Mouse (Mus musculus): ENCODE data around the gene D16Ertd472e. TPM values are rescaled to one million over a fixed set of nuclear protein-coding genes. Genes with fewer than 3 reads are reported as not detected.
A peak's percentile ranks its signal among the peaks of the same experiment; 100 is the strongest.

Gene D16Ertd472e
- 1 to 10 TPM; 5.7 to 7.3 TPM for total RNA-seq (2021)
- long read RNA-seq, experiment 1, full-length matches to known transcripts, result 4 of 4 reads
- long read RNA-seq, experiment 1, partial matches to known transcripts, result 0 of 4 reads
- long read RNA-seq, experiment 1, other reads (novel, unspliced or antisense), result 0 of 4 reads
- long read RNA-seq, experiment 2, full-length matches to known transcripts, result 1 of 1 reads
- long read RNA-seq, experiment 2, partial matches to known transcripts, result 0 of 1 reads
- long read RNA-seq, experiment 2, other reads (novel, unspliced or antisense), result 0 of 1 reads

DNA sequence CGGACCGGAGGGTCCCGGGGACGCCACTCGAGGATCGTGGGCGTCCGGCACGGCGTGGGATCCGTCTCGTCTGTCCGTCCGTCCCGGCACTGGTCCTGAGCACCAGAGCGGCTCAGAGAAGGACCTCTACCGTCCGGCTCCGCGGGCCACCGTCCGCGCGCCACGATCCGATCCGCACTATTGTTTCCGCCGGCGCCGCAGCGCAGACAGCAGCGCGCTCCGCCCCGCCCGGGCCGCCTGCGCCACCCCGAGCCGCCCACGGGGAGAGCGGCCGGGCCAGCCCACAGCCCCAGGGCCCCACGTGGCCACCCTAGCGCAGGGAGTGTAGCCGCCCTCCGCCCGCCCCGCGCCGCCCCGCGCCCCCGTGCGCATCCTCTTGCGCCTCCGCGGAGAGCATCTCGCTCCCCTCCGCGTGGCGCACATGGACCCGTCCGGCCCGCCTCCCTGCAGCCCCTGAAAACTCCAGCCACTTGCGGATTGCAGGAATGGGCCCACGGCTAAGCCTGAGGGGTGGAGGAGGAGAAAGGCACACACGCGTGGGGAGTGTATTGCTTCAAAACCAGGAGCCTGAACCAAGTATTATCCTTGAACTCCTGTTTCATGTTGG, at the start of gene D16Ertd472e:
Gene D16Ertd472e (minus strand): TSS at position 231 of the 607 bp plus-strand sequence.
- peak; percentile 85 for DNase-seq

DNA sequence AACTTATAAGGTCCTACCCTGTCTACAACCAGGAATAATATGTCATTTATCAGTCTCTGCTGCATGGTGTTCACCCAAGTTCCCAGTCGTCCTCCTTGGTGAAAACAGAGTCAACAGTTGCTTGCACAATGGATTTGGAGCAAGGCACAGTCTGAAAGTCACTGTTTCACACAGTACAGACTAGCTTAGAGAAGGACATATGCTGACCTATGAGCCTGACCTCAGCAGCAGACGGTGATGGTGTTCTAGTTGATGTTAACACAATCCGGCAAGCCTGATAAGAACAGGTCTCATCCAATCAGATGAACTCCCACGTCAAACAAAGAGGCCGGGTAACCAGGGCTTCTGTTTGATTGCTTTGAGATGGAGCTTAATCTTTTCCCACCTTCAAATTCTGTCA, 46.2 kb upstream of the D16Ertd472e start:
- DNase-seq, result no peak

DNA sequence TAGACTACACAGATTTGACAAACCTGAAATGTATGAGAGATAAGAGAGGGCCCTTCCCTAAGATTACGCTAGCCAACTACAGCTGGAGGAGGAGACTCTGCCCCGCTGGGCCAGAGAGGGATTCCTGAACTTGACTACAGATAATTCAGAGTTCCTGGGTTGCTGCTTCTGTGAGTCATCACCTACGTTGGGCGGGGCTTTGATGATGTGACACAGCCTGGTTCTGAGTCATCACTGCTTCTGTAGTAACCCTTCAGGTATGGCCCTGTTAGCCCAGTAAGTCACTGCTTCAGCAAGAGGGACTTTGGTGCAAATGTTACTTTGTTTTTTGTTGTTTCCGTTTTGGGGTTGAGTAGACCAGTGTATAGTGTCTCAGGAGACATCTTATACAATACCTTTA, 42.9 kb upstream of the D16Ertd472e start:
- DNase-seq, result no peak

DNA sequence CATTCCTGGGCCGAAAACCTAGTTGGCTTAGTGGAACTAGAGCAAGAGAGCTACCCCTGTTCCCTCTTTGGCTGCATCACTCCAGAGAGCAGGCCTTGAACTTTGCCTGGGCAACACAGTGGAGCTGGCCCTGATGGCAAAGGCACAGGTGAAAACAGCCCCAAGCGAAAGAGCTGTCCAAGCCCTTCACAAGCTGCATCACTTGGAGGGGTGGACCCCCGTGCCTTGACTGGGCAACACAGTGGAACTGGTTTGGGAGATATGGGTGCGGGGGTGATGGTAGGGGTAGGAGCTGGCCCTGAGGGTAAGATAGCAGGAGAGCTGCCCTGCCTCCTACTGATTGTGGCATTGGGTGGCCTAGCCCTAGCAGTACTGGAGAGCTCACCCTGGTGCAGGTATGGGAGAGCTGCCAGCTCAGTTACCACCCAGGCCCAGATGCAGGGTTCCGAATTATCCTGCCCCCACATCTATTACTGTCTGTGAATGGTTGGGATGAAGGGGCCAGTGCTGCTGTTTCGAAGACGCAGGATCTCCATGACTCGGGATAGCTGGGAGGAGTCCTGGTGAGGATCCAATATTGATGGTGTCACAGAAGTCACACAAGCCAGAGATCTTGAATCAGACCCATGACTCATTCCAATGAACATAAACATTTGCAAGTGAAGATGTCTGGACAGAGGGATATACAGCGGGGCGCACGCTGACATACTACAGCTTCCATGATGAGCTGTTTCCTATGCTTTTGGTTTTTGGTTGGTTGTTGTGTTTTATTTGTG, 41.4 kb upstream of the D16Ertd472e start:
- no peak for DNase-seq

DNA sequence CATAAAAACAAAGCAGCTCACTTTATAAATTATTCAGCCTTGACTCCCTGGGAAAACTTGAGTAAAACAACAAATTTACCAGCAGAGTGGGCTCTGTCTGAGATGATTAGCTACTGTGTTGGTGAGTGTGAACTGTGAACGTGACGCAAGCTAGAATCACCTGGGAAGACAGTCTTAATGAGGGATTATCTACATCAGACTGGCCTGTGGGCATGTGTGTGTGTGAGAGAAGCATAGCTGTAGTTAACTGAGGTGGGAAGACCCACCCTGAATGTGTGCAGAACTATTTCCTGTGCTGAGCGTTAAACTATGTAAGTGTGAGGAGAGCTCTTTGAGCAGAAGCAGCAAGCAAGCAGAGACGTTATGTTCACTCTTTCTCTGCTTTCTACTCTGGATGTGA, 29.7 kb upstream of the D16Ertd472e start:
- DNase-seq, result no peak

DNA sequence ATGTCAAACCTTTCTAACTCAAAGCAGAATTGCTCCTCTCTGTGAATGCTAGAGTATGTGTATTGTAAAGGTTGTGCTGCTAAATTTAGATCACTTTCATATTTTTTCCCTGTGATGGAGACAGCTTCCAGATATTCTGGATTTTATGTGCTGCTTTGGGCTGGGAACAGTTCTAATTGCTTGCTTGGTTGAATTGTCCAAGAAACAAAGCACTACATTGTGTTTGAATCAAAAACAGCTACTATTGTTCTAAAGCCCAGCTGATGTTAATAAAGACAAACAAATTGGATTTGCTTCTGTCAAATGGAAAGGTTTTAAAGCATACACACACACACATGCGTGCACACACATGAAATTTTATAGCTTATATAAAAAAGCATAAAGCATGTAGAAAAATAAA, 22.4 kb upstream of the D16Ertd472e start:
- no peak for DNase-seq

DNA sequence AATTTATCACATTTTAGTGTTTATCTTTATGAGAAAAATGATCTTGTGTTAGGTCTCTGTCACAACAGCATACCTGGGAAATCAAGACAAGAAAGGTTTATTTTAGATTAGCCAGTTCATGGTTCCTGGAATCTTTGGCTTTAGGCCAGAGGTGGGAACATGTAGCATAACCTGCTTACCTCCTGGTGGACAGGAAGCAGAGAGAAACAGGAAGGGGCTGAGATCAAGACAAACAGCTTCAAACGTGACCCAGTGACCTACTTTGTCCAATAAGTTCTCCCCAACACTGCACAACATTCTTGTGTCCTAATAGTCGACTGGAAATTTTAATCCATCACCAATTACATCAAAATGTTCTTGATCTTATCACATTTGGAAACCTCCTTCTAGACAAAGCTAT, 19.9 kb upstream of the D16Ertd472e start:
- no peak for DNase-seq

DNA sequence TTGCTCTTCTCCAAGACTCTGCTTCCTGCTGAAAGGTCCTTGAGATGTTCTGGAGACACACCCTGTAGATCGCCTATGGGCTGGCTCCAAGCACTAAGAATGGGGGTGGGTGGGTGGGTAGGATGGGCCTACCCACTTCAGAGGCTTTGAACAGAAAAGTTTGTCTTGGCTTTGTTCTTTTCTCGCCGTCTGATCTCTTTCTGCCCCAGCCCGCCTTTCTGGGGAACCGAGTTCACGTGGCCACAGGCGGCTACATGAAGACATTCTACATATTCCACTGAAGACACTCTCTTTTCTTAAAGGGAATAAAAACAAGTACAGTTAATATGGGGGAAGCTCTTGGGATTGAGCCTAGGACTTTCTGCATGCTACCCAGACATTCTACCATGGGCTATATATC, 19.3 kb upstream of the D16Ertd472e start:
- DNase-seq, result no peak

DNA sequence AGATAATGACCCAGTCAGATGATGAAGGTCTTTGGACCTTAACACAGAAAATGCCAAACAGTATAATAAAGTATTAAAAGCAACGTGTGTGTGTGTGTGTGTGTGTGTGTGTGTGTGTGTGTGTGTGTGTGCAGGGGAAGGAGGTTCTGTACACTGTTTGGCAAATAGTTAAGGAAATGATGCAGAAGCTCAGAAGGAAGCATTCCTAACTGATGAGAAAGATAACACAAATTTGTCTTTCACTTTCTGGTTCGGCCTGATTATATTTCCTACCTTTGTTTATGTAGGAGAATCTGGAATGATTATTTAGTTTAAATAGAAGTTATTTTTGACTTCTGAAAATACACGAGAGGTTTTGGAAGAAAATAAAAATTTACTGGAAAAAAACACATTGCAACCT, 17.6 kb upstream of the D16Ertd472e start:
- DNase-seq, result no peak

DNA sequence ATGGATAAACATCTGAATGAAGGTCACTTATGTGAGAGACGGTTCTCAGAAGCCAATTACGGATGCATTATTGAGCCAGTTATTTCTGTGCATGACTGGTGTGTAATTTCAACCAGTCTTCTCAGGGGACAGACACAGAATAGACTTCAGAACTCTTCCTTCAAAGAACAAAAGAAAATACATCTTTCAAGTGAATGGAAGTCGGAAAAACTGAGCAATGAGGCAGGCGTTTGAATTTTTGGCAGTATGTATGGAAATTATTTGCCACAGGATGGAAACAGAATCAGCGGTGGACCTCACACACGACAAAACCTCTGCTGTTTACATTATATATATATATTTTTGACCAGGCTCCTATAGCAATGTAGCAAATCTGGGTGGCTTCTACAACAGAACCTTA, 14.6 kb upstream of the D16Ertd472e start:
- no peak for DNase-seq

DNA sequence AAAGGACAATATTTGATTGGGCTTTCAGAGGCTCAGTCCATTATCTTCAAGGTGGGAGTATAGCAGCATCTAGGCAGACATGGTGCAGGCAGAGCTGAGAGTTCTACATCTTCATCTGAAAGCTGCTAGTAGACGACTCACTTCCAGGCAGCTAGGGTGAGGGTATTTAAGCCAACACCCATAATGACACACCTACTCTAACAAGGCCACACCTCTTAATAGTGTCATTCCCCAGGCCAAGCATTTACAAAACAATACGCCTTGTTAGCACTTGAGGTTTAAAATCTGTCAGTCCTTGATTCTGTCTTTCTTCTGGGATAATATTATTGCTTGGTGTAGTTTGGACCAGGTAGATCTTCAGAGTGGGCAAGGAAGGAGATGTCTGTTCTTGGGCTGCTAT, 12.3 kb upstream of the D16Ertd472e start:
- DNase-seq, result no peak

DNA sequence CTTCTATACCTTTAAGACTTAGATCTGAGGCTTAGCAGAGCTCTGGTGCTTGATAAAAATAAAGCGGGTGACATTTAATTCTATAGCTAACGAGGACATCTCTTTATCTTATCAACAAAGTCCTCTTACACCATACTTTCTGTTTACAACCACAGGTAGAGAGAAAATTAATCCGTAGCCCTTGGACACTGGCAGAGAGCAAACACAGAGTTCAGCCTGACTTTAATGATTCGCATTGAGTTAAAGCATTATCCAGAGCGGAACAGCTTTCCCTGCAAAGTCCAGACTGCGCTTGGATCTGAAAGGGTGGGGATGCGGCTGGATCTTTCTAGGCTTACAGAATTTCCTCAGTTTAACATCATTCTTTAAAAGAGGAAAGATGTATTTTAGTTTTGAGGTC, 10.1 kb upstream of the D16Ertd472e start:
- DNase-seq, result no peak

DNA sequence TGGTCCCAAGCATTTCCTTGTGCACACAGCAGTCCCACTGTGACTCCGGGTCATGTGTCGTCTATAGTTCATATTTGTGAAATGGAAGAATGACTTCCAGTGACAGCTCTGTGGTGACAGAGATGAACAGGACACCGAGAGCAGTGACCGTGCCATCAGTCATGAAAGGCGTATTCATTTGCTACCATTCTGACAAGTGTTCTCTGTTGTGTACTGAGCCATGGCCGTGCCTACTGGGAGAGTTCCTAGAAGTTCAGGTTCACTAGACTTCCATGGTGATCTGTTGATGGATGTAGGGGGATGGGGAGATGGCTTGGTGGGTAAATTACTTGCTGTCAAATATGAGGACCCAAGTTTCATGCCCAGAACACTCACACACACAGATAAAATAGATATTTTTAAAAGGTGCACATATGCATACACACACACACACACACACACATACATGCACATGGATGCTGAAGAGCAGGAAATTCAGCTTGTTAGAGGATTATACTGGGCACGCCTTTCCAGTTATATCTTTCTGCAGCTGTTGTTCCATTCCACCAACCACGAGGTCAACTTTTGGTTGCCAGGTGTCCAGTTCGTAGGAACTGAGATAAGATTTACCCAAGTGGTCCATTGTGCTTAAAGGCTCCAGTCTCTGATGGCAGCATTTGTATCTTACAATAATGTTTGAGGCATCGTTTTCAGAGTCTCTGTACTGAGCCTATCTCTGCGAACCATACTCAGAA, 9.3 kb upstream of the D16Ertd472e start:
- DNase-seq, result no peak

DNA sequence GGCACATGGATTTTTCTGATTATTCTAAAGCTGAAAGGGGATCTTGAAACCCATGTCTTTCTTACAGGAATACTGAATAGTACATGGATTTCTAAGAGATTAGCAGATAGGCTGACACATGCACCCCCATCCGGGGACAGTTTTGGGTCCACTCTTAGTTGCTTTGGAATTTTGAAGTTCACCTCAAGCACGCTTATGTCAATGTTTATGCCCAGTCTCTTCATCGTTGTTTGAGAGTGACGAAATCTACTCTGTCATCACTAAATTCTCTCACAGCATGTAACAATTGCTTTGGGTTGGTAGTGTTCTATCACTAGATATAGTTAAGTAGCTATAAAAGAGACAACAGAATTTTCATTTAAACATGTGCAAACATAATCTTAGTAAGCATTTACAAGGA, 8.7 kb upstream of the D16Ertd472e start:
- DNase-seq, result no peak

DNA sequence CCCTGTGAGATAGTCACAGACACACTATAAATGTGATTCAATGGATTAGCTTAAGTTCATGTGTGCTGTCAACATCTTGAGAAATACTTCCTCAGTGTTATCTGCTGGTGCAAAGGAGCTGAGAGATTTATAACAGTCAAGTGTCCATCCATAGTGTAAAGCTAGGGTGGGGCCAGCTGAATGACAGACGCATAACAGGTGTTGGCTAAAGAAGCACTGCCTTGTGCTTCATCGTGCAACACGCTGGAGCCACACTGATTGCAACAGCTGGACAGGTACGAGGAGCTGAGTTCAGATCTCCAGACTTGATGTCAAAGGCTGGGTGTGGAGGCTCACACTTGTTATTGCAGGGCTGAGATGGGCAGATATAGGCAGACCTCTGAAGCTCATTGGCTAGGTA, 7.5 kb upstream of the D16Ertd472e start:
- DNase-seq, result no peak

DNA sequence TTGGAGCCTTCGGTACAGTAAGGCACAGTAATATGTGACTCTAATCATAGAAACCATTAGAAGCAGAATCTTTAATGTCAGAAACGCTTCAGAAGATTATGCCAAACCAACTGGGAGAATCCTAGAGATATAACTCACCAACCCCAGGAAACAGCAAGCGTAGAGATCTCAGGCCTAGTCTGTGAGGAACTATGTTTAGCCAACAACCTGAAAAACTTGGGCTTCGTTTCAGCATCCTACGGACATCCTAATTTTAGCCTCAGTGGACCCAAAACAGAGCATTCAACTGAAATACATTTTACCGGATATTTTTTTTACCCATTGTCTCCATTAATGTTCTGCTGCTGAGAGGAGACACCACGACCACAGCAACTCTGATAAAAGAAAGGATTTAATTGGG, 3.9 kb upstream of the D16Ertd472e start:
- DNase-seq, result no peak

DNA sequence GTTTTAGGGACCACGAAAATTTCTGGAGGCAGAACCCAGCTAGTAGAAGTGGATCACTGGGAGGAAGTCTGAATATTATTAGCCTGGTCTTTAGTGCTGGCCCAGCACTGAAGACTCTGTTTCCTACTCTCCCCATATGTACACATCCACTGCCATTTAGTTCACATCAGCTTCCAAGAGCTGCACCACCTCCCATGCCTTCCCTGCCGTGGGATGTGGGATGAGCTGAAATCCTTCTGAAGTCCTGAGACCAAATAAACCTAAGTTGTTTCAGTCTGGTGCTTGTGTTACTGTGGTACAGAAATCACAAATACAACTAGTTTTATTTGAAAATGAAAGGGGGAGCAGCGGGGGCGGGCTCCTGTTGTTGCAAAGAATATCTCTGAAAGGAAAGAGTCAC, 2.9 kb upstream of the D16Ertd472e start:
- no peak for DNase-seq

DNA sequence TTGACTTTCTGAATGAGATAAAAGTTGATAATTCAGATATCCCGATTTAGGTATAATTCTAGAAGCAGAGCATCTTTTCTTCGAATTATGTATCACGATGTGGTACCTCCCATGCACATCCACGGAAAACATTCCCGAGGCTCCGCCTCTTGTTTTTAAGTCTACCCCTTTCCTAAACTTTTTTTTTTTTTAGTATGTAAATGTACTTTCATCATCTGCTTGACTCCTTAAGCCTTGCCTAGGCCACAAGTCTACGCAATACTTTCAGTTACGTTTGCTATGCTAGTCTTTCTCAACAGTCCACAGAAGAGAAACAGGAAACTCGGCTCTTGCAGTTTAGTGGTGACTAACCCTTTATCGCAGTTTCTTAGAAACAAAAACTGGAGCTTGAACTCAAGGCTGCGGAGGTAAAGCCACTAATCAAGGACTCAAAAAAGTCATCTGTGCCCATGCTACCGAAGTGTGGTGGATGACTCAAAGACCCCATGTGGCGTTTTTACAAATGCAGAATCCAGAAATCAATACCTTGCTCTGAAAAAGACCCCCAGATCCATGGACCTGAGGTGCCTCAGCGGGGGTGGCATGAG, 670 bp upstream of the D16Ertd472e start:
- DNase-seq, result peak; percentile 5

DNA sequence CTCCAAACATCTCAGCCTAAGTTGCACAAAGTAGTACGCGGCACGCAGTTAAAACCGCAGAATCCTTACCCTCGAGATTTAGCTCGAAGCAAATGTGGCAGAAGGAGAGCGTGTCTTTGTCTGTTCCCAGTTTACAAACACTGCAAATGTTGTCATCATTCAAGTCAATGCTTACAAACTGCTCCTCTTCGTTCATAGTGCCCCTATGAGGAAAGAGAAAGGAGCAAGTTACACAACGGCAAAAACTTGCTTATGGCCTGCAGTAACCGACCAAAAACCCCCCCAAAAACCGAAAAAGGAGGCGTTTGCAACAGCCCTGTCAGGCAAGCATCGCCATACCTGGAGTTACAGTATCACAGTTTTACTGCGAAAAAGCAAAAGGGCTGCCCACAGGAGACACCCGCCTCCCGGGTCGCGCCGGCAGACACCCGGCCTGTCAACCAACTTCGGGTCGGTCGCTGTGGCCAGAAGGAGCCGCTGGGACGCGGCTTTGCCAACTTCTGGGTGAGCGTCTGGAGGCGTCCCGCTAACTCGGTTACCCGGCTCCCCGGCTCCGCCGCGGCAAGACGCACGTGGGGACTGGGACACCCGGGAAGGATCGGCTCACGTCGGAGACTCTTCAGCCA, 543 bp downstream of the D16Ertd472e start:
- peak; percentile 69 for DNase-seq

DNA sequence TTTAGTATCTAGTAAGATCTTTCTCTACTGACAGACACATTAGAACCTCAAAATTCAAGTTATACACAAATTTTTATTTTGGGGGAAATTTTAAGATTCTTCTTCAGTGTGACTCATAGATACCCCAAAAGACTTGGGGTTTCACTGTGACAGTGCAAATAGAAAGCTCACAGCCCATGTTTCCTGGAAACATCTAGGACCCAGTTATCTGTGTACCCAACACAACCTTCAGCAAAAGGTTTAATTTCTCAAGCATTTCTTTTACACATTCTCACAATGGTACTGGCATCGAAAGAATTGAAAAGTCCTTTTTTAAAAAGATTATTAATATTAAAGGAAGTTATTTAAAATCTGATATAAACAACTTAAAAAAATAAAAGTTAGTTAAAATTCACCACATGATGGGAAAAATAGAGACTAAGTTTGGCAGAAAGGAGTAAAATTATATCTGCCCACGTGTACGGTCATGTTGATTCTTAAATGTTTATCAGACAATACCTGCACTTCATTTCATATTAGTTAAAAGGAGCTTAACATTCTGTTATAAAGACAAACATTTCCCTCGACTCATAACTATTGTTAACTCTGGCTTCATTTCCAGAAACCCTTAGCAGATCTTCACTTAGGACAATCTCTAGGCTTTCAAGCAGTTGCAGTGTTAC, 1.2 kb downstream of the D16Ertd472e start:
- DNase-seq, result no peak

DNA sequence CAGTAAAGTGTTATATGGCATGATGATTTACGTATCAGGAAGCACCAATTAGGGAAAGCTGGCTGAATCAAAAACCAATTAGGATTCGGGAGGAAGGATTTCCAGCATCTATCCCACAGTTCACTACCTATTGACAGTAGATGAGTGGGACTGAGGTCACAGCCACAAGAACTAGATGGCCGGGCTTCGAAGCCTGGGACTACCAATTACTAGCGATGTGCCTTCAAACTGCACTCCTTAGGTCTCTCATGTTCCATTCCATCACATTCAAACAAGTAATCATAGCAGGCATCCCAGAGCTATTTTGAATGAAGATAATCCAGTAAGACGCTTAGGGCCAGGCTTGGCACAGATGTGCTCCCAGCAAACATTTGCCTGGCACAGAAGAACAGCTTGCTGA, 2.3 kb downstream of the D16Ertd472e start:
- DNase-seq, result peak; percentile 5

Data from gastrocnemius, postnatal 10 days (tissue).